Mouse (Mus musculus) kidney, postnatal 36 days (tissue): ENCODE data around the gene Ugp2.

Experiments used
- DNase-seq, 2 experiments: peaks; one replicate each; pipeline ENCODE4 v3.0.0; 2021 to 2022; ENCODE audit warnings: mixed read lengths in 2 of 2

Gene Ugp2

GRCm38 (mm10) chr11:21371122-21371806 lies at the start of gene Ugp2:
Ugp2 (minus strand) TSS chr11:21371201.
- DNase-seq, result peak; percentile 98 to 100

GRCm38 (mm10) chr11:21414911-21415381 lies 43.9 kb upstream of the Ugp2 start:
- no peak for DNase-seq

GRCm38 (mm10) chr11:21406668-21407067 lies 35.7 kb upstream of the Ugp2 start:
- no peak for DNase-seq

- DNase-seq, result no peak
Observed at GRCm38 (mm10) chr11:21406141-21406540, 35.1 kb upstream of the Ugp2 start.

GRCm38 (mm10) chr11:21403877-21404276 lies 32.9 kb upstream of the Ugp2 start:
- no peak for DNase-seq

- peak in 1 of 2 experiments; percentile 31 for DNase-seq
Observed at GRCm38 (mm10) chr11:21402481-21403254, 31.7 kb upstream of the Ugp2 start.

- DNase-seq, result no peak
Observed at GRCm38 (mm10) chr11:21401248-21401647, 30.2 kb upstream of the Ugp2 start.

GRCm38 (mm10) chr11:21399186-21399681 lies 28.2 kb upstream of the Ugp2 start:
- no peak for DNase-seq

- peak; percentile 26 to 36 for DNase-seq
Observed at GRCm38 (mm10) chr11:21398464-21398863, 27.5 kb upstream of the Ugp2 start.

- no peak for DNase-seq
Observed at GRCm38 (mm10) chr11:21386790-21387189, 15.8 kb upstream of the Ugp2 start.

GRCm38 (mm10) chr11:21374096-21374495 lies 3.1 kb upstream of the Ugp2 start:
- DNase-seq, result peak; percentile 62 to 67

GRCm38 (mm10) chr11:21370399-21371121 lies 441 bp downstream of the Ugp2 start:
- peak; percentile 84 to 88 for DNase-seq

- no peak for DNase-seq
Observed at GRCm38 (mm10) chr11:21369248-21370016, 1.6 kb downstream of the Ugp2 start.

- peak; percentile 47 to 60 for DNase-seq
Observed at GRCm38 (mm10) chr11:21368466-21368865, 2.5 kb downstream of the Ugp2 start.

GRCm38 (mm10) chr11:21363144-21363940 lies 7.7 kb downstream of the Ugp2 start:
- DNase-seq, result no peak

GRCm38 (mm10) chr11:21351296-21351695 lies 19.7 kb downstream of the Ugp2 start:
- DNase-seq, result peak; percentile 45 to 76

GRCm38 (mm10) chr11:21348890-21349289 lies 22.1 kb downstream of the Ugp2 start:
- no peak for DNase-seq

GRCm38 (mm10) chr11:21346020-21346419 lies 25.0 kb downstream of the Ugp2 start:
- DNase-seq, result no peak

GRCm38 (mm10) chr11:21343490-21343889 lies 27.5 kb downstream of the Ugp2 start:
- DNase-seq, result no peak

GRCm38 (mm10) chr11:21339088-21339487 lies 31.9 kb downstream of the Ugp2 start:
- no peak for DNase-seq

- no peak for DNase-seq
Observed at GRCm38 (mm10) chr11:21337855-21338254, 33.1 kb downstream of the Ugp2 start.
